Mouse (Mus musculus) liver, adult 2 months (tissue): ENCODE data around the gene Kif6. TPM values are rescaled to one million over a fixed set of nuclear protein-coding genes. Genes with fewer than 3 reads are reported as not detected.

ENCODE experiments used
- DNase-seq: peaks from one replicate; pipeline ENCODE4 v3.0.0-alpha.2; 2011; ENCODE audit warnings: low read depth, low spot score; ENCODE audit errors: extremely low read depth
- H3K27ac ChIP-seq: fragments of 200-500 bp; replicated peaks from 2 replicates; pipeline ENCODE4 v1.5.1; 2012; ENCODE audit warnings: low read depth, mild to moderate bottlenecking, control low read depth, inconsistent platforms, low read length; ENCODE audit not compliant: insufficient read depth
- H3K27me3 ChIP-seq: fragments of 200-500 bp; 2 replicates; pipeline ENCODE4 v1.6.1; 2012; ENCODE audit warnings: mild to moderate bottlenecking, moderate library complexity, low read length, inconsistent platforms; ENCODE audit not compliant: control insufficient read depth, insufficient read depth
- H3K36me3 ChIP-seq: fragments of 200-500 bp; 2 replicates; pipeline ENCODE4 v1.6.1; 2012; ENCODE audit warnings: low read length, inconsistent platforms; ENCODE audit not compliant: control insufficient read depth, insufficient read depth
- H3K4me1 ChIP-seq: fragments of 200-500 bp; 2 replicates; pipeline ENCODE4 v1.6.1; 2011; ENCODE audit warnings: low read length; ENCODE audit not compliant: control insufficient read depth, insufficient read depth
- H3K4me3 ChIP-seq: fragments of 200-500 bp; 2 replicates; pipeline ENCODE4 v1.5.1; 2011; ENCODE audit warnings: low read depth, mild to moderate bottlenecking, control low read depth, low read length, moderate library complexity; ENCODE audit not compliant: insufficient read depth
- H3K79me2 ChIP-seq: fragments of 200-500 bp; 2 replicates; pipeline ENCODE4 v1.6.1; 2012; ENCODE audit warnings: inconsistent platforms, mild to moderate bottlenecking, low read length, moderate library complexity; ENCODE audit not compliant: control insufficient read depth, insufficient read depth
- H3K9ac ChIP-seq: fragments of 200-500 bp; 2 replicates; pipeline ENCODE4 v1.6.1; 2012; ENCODE audit warnings: low read depth, mild to moderate bottlenecking, control low read depth, inconsistent platforms, low read length
- CTCF ChIP-seq: fragments of 200-500 bp; IDR thresholded peaks from 2 replicates; pipeline ENCODE4 v1.5.1; 2011; ENCODE audit warnings: low read depth, low read length, control low read depth
- POLR2A ChIP-seq: fragments of 200-500 bp; IDR thresholded peaks from 2 replicates; pipeline ENCODE4 v1.6.1; 2011; ENCODE audit warnings: low read length, control low read depth; ENCODE audit not compliant: insufficient read depth; ENCODE audit errors: extremely low read depth
- WGBS: fragments of 180-500 bp; shearing (Covaris S2); methylation state at CpG from one replicate; pipeline ENCODE4 v1.1.7; 2018; 5-methylcytosine and 5-hydroxymethylcytosine counted together
- polyA plus RNA-seq: library from polyadenylated mRNA; depleted of rRNA; stranded (reverse); fragments of >200 nt; gene quantifications from 2 replicates; pipeline ENCODE4 v1.2.3, GENCODE M21; 2012
- total RNA-seq: library from RNA; depleted of rRNA; stranded (reverse); fragments of >200 nt; gene quantifications from 2 replicates; pipeline ENCODE4 v1.2.3, GENCODE M21; 2014

Gene Kif6
- total and polyA plus RNA-seq, 2 experiments, result not detected

DNA sequence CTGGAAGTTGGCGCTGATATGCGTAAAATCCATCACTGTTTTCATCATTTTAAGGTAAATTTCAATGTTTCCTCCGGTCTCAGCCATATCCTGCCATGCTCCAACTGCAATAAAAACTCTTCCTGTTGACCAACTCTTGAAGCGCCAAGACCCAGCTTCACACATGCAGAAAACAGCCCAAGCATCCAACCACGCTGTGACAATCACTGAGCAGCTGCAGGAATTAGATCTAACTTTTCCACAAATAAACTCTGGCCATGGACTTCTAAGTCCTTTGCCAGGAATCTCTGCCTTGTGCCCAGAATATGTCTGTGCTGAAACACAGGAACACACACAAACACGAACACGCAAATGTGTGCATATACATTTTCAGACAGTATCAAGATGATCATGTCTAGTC is 138.9 kb downstream of the Kif6 start:
- H3K27me3 ChIP-seq, result peaks cover 2% of the 10 kb centered on the region; the same call in 1 of the 2 replicates
- WGBS, result 90% methylated on average over 7 of the region's 7 CpGs
- TF ChIP-seq POLR2A, result no peak
- TF ChIP-seq CTCF, result no peak

DNA sequence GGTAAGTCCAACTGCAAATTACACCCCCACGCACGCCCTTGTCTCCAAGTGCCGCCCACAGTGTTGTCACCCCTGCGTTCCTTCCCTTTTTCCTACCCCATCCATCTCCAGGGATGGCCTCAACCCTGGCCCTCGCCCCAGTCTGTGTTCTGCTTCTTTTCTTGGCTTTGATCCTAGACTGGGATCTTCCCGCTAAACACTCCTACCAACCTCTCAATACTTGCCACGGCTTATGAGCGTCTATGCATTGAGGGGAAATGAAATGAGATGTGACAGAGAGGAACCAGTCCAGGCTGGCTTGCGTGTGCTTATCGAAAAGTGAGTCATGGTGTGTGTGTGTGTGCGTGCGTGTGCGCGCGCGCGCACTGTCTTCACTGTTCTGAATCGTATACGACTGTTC is 141.9 kb downstream of the Kif6 start:
- Histone ChIP-seq H3K79me2 (no peaks in the 10 kb centered on the region), H3K27me3 (peaks cover 2% of the 10 kb centered on the region; the same call in 1 of the 2 replicates), H3K36me3 (no peaks in the 10 kb centered on the region), H3K9ac (no peak overlapping the region), H3K27ac (no peak overlapping the region), H3K4me1 (no peaks in the 10 kb centered on the region), H3K4me3 (no peak overlapping the region)
- WGBS, result 87% methylated on average over 19 of the region's 19 CpGs
- no peak for DNase-seq
- TF ChIP-seq POLR2A, result no peak
- no peak for TF ChIP-seq CTCF

More for the DNA sequence above, 138.9 kb downstream of the Kif6 start:
- no peaks in the 10 kb centered on the region for H3K36me3 ChIP-seq
- no peak overlapping the region for H3K9ac ChIP-seq
- H3K27ac ChIP-seq, result no peak overlapping the region
- no peaks in the 10 kb centered on the region for H3K79me2 ChIP-seq
- no peak for DNase-seq
- no peaks in the 10 kb centered on the region for H3K4me1 ChIP-seq
- no peak overlapping the region for H3K4me3 ChIP-seq

DNA sequence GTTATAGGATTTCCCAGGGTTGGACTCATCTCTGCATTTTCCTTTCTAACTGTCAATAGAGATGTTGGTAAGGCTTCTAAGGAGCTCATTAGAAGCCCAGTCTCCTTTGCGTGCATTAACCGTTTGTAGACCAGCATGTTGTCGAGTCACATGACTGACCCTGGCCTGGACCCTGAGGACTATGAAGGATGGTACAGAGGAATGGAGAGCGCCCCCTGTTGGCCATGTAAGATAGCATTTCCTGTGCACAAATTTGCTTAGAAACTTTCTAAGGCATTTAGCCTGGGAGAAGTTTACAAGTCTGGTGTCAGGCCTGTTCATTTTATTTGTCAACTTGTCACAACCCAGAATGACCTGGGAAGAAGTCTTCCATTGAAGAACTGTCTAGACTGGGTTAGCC is 144.1 kb downstream of the Kif6 start:
- H3K36me3 ChIP-seq, result no peaks in the 10 kb centered on the region
- no peak for DNase-seq
- no peak overlapping the region for H3K4me3 ChIP-seq
- no peaks in the 10 kb centered on the region for H3K4me1 ChIP-seq
- no peak for TF ChIP-seq POLR2A
- no peak for TF ChIP-seq CTCF
- H3K27ac ChIP-seq, result no peak overlapping the region
- H3K27me3 ChIP-seq, result no peaks in the 10 kb centered on the region
- no peak overlapping the region for H3K9ac ChIP-seq
- no peaks in the 10 kb centered on the region for H3K79me2 ChIP-seq
- WGBS, result 73% methylated on average over 4 of the region's 4 CpGs

DNA sequence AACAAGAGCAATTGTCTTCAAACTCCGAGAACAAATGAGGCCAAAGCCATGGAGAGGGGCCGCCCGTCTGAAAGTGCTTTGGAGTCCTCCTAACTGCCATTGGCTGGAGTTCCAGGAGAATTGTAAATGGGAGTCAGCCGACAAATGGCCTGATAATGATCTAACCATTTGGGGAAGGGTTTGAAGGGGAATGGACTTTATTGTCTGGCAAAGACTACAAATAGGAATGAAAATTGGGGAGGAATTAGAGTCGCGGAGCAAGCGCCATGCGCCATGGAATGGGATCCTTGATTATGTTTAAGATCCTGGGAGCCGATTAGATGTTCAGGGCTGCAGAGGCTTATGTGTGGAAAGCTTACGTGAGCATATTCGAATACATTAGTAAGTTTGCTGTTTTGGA is 146.3 kb downstream of the Kif6 start:
- TF ChIP-seq POLR2A, result no peak
- no peak for TF ChIP-seq CTCF
- H3K79me2 ChIP-seq, result no peaks in the 10 kb centered on the region
- H3K36me3 ChIP-seq, result no peaks in the 10 kb centered on the region
- H3K27ac ChIP-seq, result no peak overlapping the region
- no peak for DNase-seq
- H3K27me3 ChIP-seq, result no peaks in the 10 kb centered on the region
- no peak overlapping the region for H3K9ac ChIP-seq
- no peaks in the 10 kb centered on the region for H3K4me1 ChIP-seq
- no peak overlapping the region for H3K4me3 ChIP-seq
- 86% methylated on average over 11 of the region's 11 CpGs for WGBS

DNA sequence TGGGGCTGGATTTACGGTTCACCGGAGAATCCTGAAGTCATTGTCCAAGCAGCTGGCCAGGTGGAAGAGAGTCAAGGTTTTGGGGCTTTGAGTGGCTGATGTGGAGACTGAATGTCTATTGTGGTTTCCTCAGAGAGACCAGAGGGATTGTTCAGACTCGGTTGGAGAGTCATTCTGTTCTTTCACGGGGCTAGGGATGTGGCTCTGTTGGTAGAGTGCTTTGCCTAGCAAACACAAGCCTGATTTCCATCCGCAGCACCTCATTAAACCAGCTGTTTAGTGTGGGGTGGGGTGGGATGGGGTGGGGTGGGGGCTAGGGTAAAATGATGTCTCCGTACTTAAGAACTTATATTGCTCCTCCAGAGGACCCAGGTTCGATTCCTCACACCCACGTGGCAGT is 146.9 kb downstream of the Kif6 start:
- no peak overlapping the region for H3K4me3 ChIP-seq
- TF ChIP-seq CTCF, result no peak
- TF ChIP-seq POLR2A, result no peak
- no peak overlapping the region for H3K27ac ChIP-seq
- no peak overlapping the region for H3K9ac ChIP-seq
- H3K4me1 ChIP-seq, result no peaks in the 10 kb centered on the region
- no peaks in the 10 kb centered on the region for H3K36me3 ChIP-seq
- no peak for DNase-seq
- WGBS, result 78% methylated on average over 8 of the region's 8 CpGs
- H3K27me3 ChIP-seq, result no peaks in the 10 kb centered on the region
- H3K79me2 ChIP-seq, result no peaks in the 10 kb centered on the region

DNA sequence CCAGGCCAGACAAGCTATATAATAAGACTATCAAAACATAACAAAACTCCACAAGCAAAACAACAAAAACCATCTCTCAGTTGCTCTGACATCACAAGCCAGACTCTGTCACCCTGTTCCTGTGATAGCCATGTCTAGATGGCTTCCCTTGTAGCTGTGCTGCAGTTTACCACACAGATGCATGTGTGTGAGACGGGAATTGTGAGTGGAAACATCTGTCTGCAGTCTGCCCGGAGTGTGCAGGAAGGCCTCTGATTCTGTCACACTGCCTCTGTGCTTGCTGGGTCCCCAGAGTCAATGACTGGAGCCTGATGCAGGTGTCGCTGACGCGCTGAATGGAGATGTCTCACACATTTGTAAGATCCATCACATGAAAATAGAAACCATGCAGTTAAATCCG is 150.0 kb downstream of the Kif6 start:
- H3K9ac ChIP-seq, result no peak overlapping the region

More for the DNA sequence above, 150.0 kb downstream of the Kif6 start:
- DNase-seq, result no peak
- H3K4me1 ChIP-seq, result no peaks in the 10 kb centered on the region
- H3K4me3 ChIP-seq, result no peak overlapping the region
- no peaks in the 10 kb centered on the region for H3K27me3 ChIP-seq
- TF ChIP-seq POLR2A, result no peak
- no peak for TF ChIP-seq CTCF
- no peaks in the 10 kb centered on the region for H3K79me2 ChIP-seq
- H3K36me3 ChIP-seq, result no peaks in the 10 kb centered on the region
- WGBS, result 80% methylated on average over 6 of the region's 6 CpGs
- H3K27ac ChIP-seq, result no peak overlapping the region
